Mouse (Mus musculus) ovary, adult 10 weeks (tissue): Measurements from ENCODE around the gene Olfr178. TPM values are rescaled to one million over a fixed set of nuclear protein-coding genes. Genes with fewer than 3 reads are reported as not detected.

Experiments used
- polyA plus RNA-seq: library from polyadenylated mRNA; stranded (reverse); fragments of 350-450 nt; fragmentation: Illumina TruSeq; extraction: RNeasy Lipid Tissue Mini Kit (QIAGEN cat#74804); gene quantifications from one replicate; pipeline ENCODE4 v1.2.3, GENCODE M21; 2014

The Olfr178 gene
- not detected for polyA plus RNA-seq

GRCm38 (mm10) chr16:58891963-58892362, at the start of gene Olfr178:
Gene Olfr178 (minus strand): TSS chr16:58892063.

GRCm38 (mm10) chr16:58929292-58929691, 37.4 kb upstream of the Olfr178 start, which contains the start of gene Olfr180:
Gene Olfr180 (minus strand): TSS chr16:58929392.

GRCm38 (mm10) chr16:58928655-58929054, 36.8 kb upstream of the Olfr178 start, which contains the start of gene Olfr181:
Gene Olfr181 (minus strand): TSS chr16:58928755.

GRCm38 (mm10) chr16:58874668-58875067, 17.2 kb downstream of the Olfr178 start, which contains the start of gene Olfr177:
Gene Olfr177 (minus strand): TSS chr16:58874768.

Other genes starting within 250 kb of the Olfr178 start
- 64.7 TPM for gene Cpox, start 221.8 kb downstream of the Olfr178 start, polyA plus RNA-seq
- not detected for gene Gpr15, start 173.0 kb downstream of the Olfr178 start, polyA plus RNA-seq
- gene Cldnd1, start 164.2 kb downstream of the Olfr178 start, polyA plus RNA-seq, result 181 TPM
- not detected for gene Olfr172, start 128.9 kb downstream of the Olfr178 start, polyA plus RNA-seq
- not detected for gene Olfr173, start 91.8 kb downstream of the Olfr178 start, polyA plus RNA-seq
- not detected for gene Olfr175-ps1, start 65.3 kb downstream of the Olfr178 start, polyA plus RNA-seq
- not detected for gene Olfr177, start 17.3 kb downstream of the Olfr178 start, polyA plus RNA-seq
- not detected for gene Olfr181, start 36.7 kb upstream of the Olfr178 start, polyA plus RNA-seq
- gene Olfr180, start 37.3 kb upstream of the Olfr178 start, polyA plus RNA-seq, result not detected
- not detected for gene Olfr183, start 103.3 kb upstream of the Olfr178 start, polyA plus RNA-seq
- gene Olfr186, start 138.2 kb upstream of the Olfr178 start, polyA plus RNA-seq, result not detected
- not detected for gene Olfr187, start 147.7 kb upstream of the Olfr178 start, polyA plus RNA-seq
- not detected for gene Olfr190, start 185.9 kb upstream of the Olfr178 start, polyA plus RNA-seq
- gene Olfr191, start 197.8 kb upstream of the Olfr178 start, polyA plus RNA-seq, result not detected
- not detected for gene Olfr193, start 219.8 kb upstream of the Olfr178 start, polyA plus RNA-seq
- not detected for gene Olfr194, start 229.0 kb upstream of the Olfr178 start, polyA plus RNA-seq